Mouse (Mus musculus) megakaryocyte, embryonic 14.5 days (primary cell): ENCODE data around the gene Olfr148. TPM values are rescaled to one million over a fixed set of nuclear protein-coding genes. Genes with fewer than 3 reads are reported as not detected.

ENCODE experiments used
- H3K27me3 ChIP-seq: replicated peaks from 2 replicates; pipeline ENCODE3; 2012; ENCODE audit warnings: inconsistent platforms
- H3K36me3 ChIP-seq: replicated peaks from 2 replicates; pipeline ENCODE3; 2012; ENCODE audit warnings: low read length, inconsistent platforms, mixed read lengths
- H3K4me1 ChIP-seq: 2 replicates; pipeline ENCODE4 v1.6.1; 2012; ENCODE audit warnings: inconsistent platforms
- H3K4me3 ChIP-seq: replicated peaks from 2 replicates; pipeline ENCODE3; 2012; ENCODE audit warnings: moderate library complexity, mild to moderate bottlenecking, inconsistent platforms
- H3K9me3 ChIP-seq: 2 replicates; pipeline ENCODE4 v1.6.1; 2012; ENCODE audit warnings: inconsistent platforms
- FLI1 ChIP-seq: IDR thresholded peaks from 2 replicates; pipeline ENCODE4 v1.6.1; 2012; ENCODE audit warnings: low read length, inconsistent platforms, mixed read lengths
- GATA1 ChIP-seq: IDR thresholded peaks from 3 replicates; pipeline ENCODE4 v1.6.1; 2012; ENCODE audit warnings: mixed read lengths, low read length, inconsistent platforms, borderline replicate concordance
- polyA plus RNA-seq: library from polyadenylated mRNA; stranded (reverse); fragments of >175 nt; gene quantifications from 2 replicates; pipeline ENCODE4 v1.2.3, GENCODE M21; 2012; ENCODE audit warnings: low replicate concordance; ENCODE audit not compliant: insufficient read depth

The Olfr148 gene
- not detected in 2 replicates for polyA plus RNA-seq

DNA sequence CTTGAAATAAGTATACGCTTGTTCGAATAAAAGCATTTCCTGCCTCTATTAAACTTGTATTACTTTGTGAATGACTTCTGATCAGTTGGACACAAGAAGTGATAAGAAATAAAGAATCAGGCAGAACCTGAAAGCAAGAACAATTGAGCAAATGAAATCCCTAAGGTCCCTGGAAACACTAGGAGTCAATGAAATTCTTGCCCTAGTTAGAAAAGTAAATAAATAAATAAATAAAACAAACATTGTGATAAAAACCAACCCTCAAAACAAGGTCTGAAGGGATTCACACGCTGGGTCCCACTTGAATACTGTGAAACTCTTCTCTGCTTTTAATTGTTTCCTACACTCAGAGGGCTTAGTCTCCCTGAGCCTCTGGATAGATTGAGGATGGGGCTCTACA, at the start of gene Olfr148:
Gene Olfr148 (plus strand): TSS at position 301 of the 400 bp plus-strand sequence.
- Histone ChIP-seq H3K4me1 (no peaks in the 10 kb centered on the region), H3K9me3 (no peaks in the 10 kb centered on the region), H3K27me3 (no peaks in the 10 kb centered on the region), H3K36me3 (no peaks in the 10 kb centered on the region), H3K4me3 (no peak within 1 kb of the TSS)
- TF ChIP-seq GATA1 (no peak), FLI1 (no peak)

DNA sequence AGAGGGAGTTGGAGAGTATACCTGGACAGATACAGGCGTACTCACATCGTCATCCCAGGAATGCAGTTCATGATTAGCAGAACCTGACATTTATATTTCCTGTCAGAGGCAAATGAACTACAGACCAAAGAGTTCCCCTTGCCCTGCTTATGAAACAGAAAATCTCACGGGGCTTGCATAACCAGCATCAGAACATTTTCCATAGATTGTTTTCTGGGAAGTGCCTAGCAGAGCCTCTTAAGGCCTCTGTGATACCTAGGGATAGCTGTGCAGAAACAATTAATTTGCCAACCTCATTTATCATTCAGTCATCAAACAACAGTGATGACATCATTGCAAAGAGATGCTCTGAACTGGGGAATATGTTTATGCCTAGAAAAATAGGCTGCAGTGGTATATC, 35.0 kb upstream of the Olfr148 start, which contains the start of gene Olfr959:
Gene Olfr959 (minus strand): TSS at position 101 of the 400 bp plus-strand sequence.
- no peaks in the 10 kb centered on the region for H3K4me1 ChIP-seq
- TF ChIP-seq GATA1 (no peak), FLI1 (no peak)
- H3K36me3 ChIP-seq, result no peaks in the 10 kb centered on the region
- H3K27me3 ChIP-seq, result no peaks in the 10 kb centered on the region
- H3K9me3 ChIP-seq, result peaks cover 7% of the 10 kb centered on the region; the same call in 1 of the 2 replicates
- no peak within 1 kb of the TSS for H3K4me3 ChIP-seq

DNA sequence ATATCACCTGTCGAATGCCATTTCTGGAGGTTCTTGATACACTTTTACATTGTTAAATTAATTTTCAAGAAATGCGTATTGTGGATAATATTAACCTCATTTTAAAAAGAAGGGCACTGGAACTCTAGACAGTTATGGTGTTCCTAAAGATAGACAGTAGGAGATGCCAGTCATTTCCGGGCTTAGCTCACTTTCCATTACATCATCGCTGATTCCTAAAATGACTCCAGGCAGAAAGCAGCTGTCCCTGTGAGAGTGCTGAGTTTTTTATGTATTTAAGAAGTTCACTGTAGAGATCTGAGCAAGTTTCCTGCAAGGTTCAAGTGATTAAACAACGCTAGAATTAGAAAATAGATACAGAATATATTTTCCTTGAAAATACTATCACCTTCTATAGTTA, 33.4 kb upstream of the Olfr148 start:
- Histone ChIP-seq H3K27me3 (no peaks in the 10 kb centered on the region), H3K9me3 (peaks cover 7% of the 10 kb centered on the region; the same call in 1 of the 2 replicates), H3K36me3 (no peaks in the 10 kb centered on the region), H3K4me3 (no peak overlapping the region), H3K4me1 (no peaks in the 10 kb centered on the region)
- TF ChIP-seq GATA1, result no peak
- TF ChIP-seq FLI1, result no peak

DNA sequence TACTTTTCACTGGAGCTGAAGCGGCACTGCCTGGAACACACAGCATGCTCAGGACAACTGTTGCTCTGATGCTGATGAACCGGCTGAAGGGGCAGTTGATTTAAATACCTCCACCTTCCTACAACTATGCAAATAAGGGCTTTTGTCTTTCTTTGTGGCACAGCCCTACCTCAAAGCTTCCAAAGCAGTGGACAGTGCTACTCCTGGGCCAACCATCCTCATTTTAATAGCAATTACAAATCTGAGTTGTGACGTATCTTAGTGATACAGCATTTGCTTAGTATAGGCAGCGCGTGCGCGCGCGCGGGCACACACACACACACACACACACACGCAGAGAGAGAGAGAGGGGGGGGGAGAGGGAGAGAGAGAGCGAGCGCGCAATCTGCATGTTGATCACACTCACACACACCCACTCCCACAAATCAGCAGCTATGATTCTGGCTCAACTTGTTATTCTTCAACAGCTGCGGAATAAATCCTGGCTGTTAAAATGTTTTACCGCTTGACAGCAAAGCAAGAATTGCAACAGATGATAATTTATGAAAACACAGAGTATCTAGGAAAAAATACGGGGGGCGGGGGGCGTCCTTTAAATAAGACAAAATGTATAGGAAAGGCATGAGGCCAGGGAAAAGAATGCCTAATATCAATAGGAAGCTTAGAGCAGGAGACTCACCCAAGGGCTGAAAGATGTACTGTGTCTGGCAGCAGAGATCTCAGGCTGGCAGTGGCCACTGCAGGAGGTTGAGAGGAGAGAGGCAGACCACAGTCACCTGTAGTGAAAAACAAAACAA, 7.7 kb upstream of the Olfr148 start:
- no peaks in the 10 kb centered on the region for H3K36me3 ChIP-seq
- H3K27me3 ChIP-seq, result peaks cover 15% of the 10 kb centered on the region
- no peaks in the 10 kb centered on the region for H3K4me1 ChIP-seq
- H3K9me3 ChIP-seq, result no peaks in the 10 kb centered on the region
- no peak for TF ChIP-seq FLI1
- TF ChIP-seq GATA1, result no peak
- no peak overlapping the region for H3K4me3 ChIP-seq

DNA sequence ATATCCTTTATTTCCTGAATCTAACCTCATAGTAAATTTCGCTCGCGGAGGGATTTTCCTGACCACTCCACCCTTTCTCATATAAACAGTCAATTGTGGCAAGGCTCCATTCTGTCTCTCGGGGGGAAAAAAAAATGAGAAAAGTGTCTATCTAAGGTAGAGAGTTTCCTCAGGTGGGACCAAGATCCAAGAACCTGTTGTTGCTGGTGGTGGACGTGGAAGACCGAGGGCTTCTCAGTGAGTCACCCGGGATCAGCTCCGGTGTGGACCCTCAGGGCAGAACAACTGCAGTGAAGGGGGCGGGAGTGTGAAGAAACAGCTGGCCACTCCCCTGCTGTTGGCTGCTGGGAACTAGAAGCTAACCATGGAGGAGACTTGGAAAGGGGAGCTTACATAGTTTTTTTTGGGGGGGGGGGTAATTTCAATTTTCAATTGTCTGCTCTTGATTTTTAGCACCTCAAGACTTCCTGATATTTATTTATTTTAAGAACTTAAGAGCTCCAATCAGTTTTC, 7.1 kb upstream of the Olfr148 start:
- peaks cover 15% of the 10 kb centered on the region for H3K27me3 ChIP-seq
- TF ChIP-seq GATA1 (no peak), FLI1 (no peak)
- H3K9me3 ChIP-seq, result no peaks in the 10 kb centered on the region
- no peaks in the 10 kb centered on the region for H3K4me1 ChIP-seq
- H3K36me3 ChIP-seq, result no peaks in the 10 kb centered on the region
- H3K4me3 ChIP-seq, result no peak overlapping the region

DNA sequence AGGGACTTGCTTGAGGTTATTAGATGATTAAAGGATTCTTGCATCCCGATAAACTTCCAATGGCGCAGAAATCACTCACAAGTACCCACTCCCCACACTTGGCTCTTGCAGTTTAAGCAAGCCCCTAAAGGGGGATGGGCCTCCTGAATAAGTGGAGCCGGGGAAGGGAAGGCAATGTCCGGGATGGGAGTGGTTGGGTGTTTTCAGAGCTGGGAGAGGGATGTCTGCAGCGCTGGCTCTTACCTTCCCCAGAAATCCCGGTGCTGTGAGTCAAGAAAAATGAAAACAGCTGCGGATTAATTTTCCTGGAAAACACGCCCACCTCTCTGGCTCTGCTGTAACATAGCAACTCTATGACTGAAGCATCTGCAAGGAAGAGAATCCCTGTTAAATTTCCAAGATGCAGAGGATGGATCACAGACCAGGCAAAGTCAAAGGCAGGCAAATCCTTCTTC, 6.4 kb upstream of the Olfr148 start, which contains the start of gene AW551984:
Gene AW551984 (minus strand): TSS at position 405 of the 455 bp plus-strand sequence.
- peaks cover 15% of the 10 kb centered on the region for H3K27me3 ChIP-seq
- no peaks in the 10 kb centered on the region for H3K4me1 ChIP-seq
- H3K4me3 ChIP-seq, result no peak within 1 kb of the TSS
- no peaks in the 10 kb centered on the region for H3K36me3 ChIP-seq
- no peaks in the 10 kb centered on the region for H3K9me3 ChIP-seq
- TF ChIP-seq FLI1 (no peak), GATA1 (no peak)

DNA sequence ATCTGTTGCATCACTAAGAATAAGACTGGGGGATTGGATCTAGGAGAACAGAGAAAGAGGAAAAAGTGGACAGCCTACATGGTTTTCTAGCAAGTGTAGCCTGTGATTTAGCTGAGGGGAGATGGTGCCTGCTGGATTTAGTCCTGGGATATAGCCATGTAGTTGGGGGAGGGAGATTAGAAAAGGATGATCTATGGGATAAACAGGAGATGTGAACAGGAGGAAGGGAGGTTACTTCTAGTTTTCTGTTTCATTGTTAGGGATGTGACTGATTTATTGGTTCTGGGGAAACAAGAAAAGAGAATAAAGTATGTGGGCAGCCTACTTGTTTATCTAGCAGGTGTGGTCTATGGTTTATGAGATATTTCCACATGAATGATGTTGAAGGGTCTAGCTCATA, 2.0 kb upstream of the Olfr148 start:
- H3K9me3 ChIP-seq, result no peaks in the 10 kb centered on the region
- no peak overlapping the region for H3K4me3 ChIP-seq
- peaks cover 5% of the 10 kb centered on the region for H3K27me3 ChIP-seq
- no peaks in the 10 kb centered on the region for H3K4me1 ChIP-seq
- TF ChIP-seq GATA1 (no peak), FLI1 (no peak)
- no peaks in the 10 kb centered on the region for H3K36me3 ChIP-seq

DNA sequence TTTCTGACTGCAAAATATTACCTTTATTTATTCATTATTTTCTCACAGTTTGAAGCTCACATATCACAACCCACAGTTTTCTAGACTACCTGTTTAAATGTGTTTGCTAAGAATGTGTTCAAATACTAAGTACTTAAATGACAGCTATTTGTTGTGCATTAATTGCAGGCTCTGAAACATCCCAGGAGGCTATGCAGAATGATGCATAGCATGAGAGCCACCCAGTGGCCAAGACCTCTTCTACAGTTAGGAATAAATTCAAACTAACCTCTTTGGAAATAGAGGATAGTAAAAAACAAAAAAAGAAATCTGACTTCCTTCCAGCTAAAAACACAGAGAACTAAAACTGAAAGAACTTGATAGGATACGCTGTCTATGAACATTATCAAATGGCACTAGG, 1.5 kb downstream of the Olfr148 start:
- TF ChIP-seq GATA1 (no peak), FLI1 (no peak)
- no peak overlapping the region for H3K4me3 ChIP-seq

DNA sequence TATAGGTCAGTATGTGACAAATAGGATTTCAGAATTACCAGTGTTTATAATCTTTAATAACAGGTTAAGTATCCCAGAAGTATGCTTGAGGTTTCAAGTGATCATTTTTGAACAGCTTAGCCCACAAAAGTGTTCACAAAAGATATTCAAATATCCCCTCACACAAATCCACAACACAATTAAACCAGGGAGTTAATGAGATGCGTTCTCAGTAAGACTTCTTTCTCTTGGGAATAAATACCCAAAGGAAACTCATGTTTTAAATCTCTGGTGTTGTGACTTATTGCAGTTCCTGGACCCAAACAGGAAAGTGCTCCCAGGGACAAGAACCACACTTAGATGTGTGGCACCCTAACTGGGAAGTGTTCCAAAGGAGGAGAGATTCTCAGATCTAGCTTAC, 10.6 kb downstream of the Olfr148 start, which contains the start of gene Olfr960:
Gene Olfr960 (plus strand): TSS at position 301 of the 400 bp plus-strand sequence.
- H3K4me1 ChIP-seq, result no peaks in the 10 kb centered on the region
- no peak within 1 kb of the TSS for H3K4me3 ChIP-seq
- H3K27me3 ChIP-seq, result no peaks in the 10 kb centered on the region
- no peaks in the 10 kb centered on the region for H3K36me3 ChIP-seq
- TF ChIP-seq FLI1 (no peak), GATA1 (no peak)
- H3K9me3 ChIP-seq, result no peaks in the 10 kb centered on the region

More for the DNA sequence above, 1.5 kb downstream of the Olfr148 start:
- no peaks in the 10 kb centered on the region for H3K36me3 ChIP-seq
- H3K9me3 ChIP-seq, result no peaks in the 10 kb centered on the region
- no peaks in the 10 kb centered on the region for H3K27me3 ChIP-seq
- H3K4me1 ChIP-seq, result no peaks in the 10 kb centered on the region

DNA sequence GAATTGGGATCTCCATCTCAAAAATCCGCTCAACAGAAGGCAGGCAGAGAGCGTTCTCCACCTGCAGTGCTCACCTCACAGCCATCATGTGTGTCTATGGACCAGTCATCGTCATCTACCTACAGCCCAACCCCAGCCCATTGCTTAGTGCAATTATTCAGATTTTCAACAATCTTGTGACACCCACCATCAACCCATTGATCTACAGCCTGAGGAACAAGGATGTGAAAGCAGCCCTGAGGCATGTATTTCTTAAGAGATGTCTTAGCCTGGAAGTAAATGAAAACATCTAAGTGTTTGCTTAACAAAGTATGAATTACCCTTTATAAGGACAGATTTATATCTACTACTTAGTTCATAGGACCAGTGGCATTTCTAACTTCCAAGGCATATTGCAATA, 13.3 kb downstream of the Olfr148 start:
- TF ChIP-seq GATA1 (no peak), FLI1 (no peak)
- Histone ChIP-seq H3K36me3 (no peaks in the 10 kb centered on the region), H3K9me3 (no peaks in the 10 kb centered on the region), H3K4me1 (no peaks in the 10 kb centered on the region), H3K4me3 (no peak overlapping the region), H3K27me3 (no peaks in the 10 kb centered on the region)
